Mouse (Mus musculus): ENCODE measurements around the gene Mad1l1. TPM values are rescaled to one million over a fixed set of nuclear protein-coding genes. Genes with fewer than 3 reads are reported as not detected.

Mad1l1 gene
- polyA plus RNA-seq, 1 experiment from 2014 or later = 44.8 TPM

Other genes with a start within 250 kb of the Mad1l1 start
- 31.1 and 32.1 TPM in 2 replicates for gene Nudt1, start 104 bp upstream of the Mad1l1 start, polyA plus RNA-seq (2016; fragmentation: Nextera tagmentation; extraction: Ambion mirVana)
- gene Mrm2, start 10.3 kb upstream of the Mad1l1 start, polyA plus RNA-seq (2016; fragmentation: Nextera tagmentation; extraction: Ambion mirVana) = 18.9 and 20.9 TPM in 2 replicates
- 21.1 and 22.1 TPM in 2 replicates for gene Snx8, start 67.7 kb upstream of the Mad1l1 start, polyA plus RNA-seq (2016; fragmentation: Nextera tagmentation; extraction: Ambion mirVana)
- 155 and 162 TPM in 2 replicates for gene Eif3b, start 97.8 kb upstream of the Mad1l1 start, polyA plus RNA-seq (2016; fragmentation: Nextera tagmentation; extraction: Ambion mirVana)
- not detected in 2 replicates for gene Gm4869, start 124.1 kb upstream of the Mad1l1 start, polyA plus RNA-seq (2016; fragmentation: Nextera tagmentation; extraction: Ambion mirVana)
- gene Chst12, start 184.0 kb upstream of the Mad1l1 start, polyA plus RNA-seq (2016; fragmentation: Nextera tagmentation; extraction: Ambion mirVana) = 16.1 and 19.6 TPM in 2 replicates
- gene Grifin, start 243.5 kb upstream of the Mad1l1 start, polyA plus RNA-seq (2016; fragmentation: Nextera tagmentation; extraction: Ambion mirVana) = not detected in 2 replicates

All from hindbrain, embryonic 12.5 days (tissue).